In the genomic region with DNA sequence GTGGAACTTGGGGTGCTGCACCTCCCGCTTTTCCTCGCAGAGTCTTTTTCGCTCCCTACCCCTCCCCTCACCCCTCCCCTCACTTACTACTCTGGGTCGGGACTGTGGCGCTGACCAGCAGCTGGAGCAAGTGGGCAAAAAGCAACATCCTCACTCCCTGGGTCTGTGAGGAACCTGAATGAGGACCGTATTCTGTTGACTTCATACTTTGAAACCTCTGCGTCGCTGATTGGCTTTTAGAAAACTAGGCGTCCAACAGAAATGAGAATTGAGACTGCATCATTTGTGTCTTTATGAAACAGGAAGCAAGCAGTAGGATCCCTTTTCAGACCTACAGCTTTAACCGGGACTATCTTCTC, we compare ENCODE assay signal across 10 mouse cellular contexts. TPM values are rescaled to one million over a fixed set of nuclear protein-coding genes. Genes with fewer than 3 reads are reported as not detected.
DNase-seq lines count a peak whose midpoint lies in the region; ATAC-seq and TF ChIP-seq lines count a peak whose summit lies in the region.
"Not testable (repeated sequence)": the region's sequence is repeated elsewhere in the genome, so short reads cannot be mapped to it uniquely, and the experiment has no call there.
"Had no signal": no experiment of that assay in that cellular context is flagged by ENCODE, and none has a peak within 500 bp of the region (broad histone marks: within the 10 kb centered on the region; RNA-seq: fewer than 3 reads in every experiment).

No protein-coding gene starts in this region.

- peak overlapping the region; percentile 47 for H3K4me3 ChIP-seq in hindbrain, embryonic 16.5 days (ENCODE audit: low read length)
- peak overlapping the region; percentile 27; the same call in 1 of the 2 replicates for H3K4me3 ChIP-seq in lung, postnatal 0 days (ENCODE audit: low read depth, low read length)
- H3K4me3 ChIP-seq in neural tube, embryonic 11.5 days (ENCODE audit: low read depth, low read length), result peak overlapping the region; percentile 30
- H3K4me3 ChIP-seq in thymus, adult 2 months (ENCODE audit: control insufficient read depth, insufficient read depth, low read length), result peak overlapping the region; percentile 76

- in situ Hi-C loops in Patski (cut with MboI; ENCODE audit: low pct_unique_long_range_greater_than_20kb), result loop anchor here (10.0 kb wide), 2 partner anchors 77 to 177 kb away; partner anchors contain the start of gene H2-T23

- not testable (repeated sequence) for TF ChIP-seq EP300 in lung, postnatal 0 days (IDR thresholded peaks at IDR 0.05)

- ATAC-seq in Patski, result peak; percentile 15
- peak; percentile 84 for ATAC-seq in granulocyte monocyte progenitor cell, adult 5-6 weeks (replicated peaks; ENCODE audit: poor library complexity, severe bottlenecking)
- peak; percentile 41; the same call in 1 of the 2 replicates for ATAC-seq in hindbrain, embryonic 16.5 days
- peak; percentile 46; the same call in 1 of the 2 replicates for ATAC-seq in lung, postnatal 0 days
- not testable (repeated sequence) for ATAC-seq in neural tube, embryonic 11.5 days (ENCODE audit: insufficient read depth, low FRiP score, low TSS enrichment)

- H3K4me1 ChIP-seq in hindbrain, embryonic 16.5 days (ENCODE audit: control insufficient read depth, insufficient read depth, low read depth, low read length); lung, postnatal 0 days (ENCODE audit: insufficient read depth, low read depth, low read length); neural tube, embryonic 11.5 days (ENCODE audit: control insufficient read depth, insufficient read depth, low read length): not testable (repeated sequence)
- peaks cover 15% of the 10 kb centered on the region for H3K4me1 ChIP-seq in thymus, adult 2 months (replicated peaks; ENCODE audit: control insufficient read depth, insufficient read depth, low read length)

- H3K36me3 ChIP-seq in hindbrain, embryonic 16.5 days (ENCODE audit: control insufficient read depth, insufficient read depth, low read length); lung, postnatal 0 days (ENCODE audit: insufficient read depth, low read length); neural tube, embryonic 11.5 days (ENCODE audit: control insufficient read depth, insufficient read depth, low read length); thymus, adult 2 months (ENCODE audit: control insufficient read depth, insufficient read depth, low read length): not testable (repeated sequence)

- peak; percentile 47; the same call in 1 of the 2 replicates for TF ChIP-seq POLR2A in thymus, adult 2 months (IDR thresholded peaks at IDR 0.05; ENCODE audit: control insufficient read depth, extremely low read depth, insufficient read depth, low read length, poor library complexity)

- TF ChIP-seq CTCF in Patski (IDR thresholded peaks at IDR 0.05); lung, postnatal 0 days (IDR thresholded peaks at IDR 0.05); thymus, adult 2 months (IDR thresholded peaks at IDR 0.05; ENCODE audit: borderline replicate concordance, control insufficient read depth, extremely low read depth, insufficient read depth, low read length, poor library complexity): not testable (repeated sequence)

- DNase-seq in Patski (ENCODE audit: low read depth, low spot score), result not testable (repeated sequence)
- peak; percentile 44 for DNase-seq in embryo, embryonic 10.5 days (ENCODE audit: low spot score)
- peak; percentile 22 for DNase-seq in left cerebral cortex, adult 11 months (ENCODE audit: low spot score)
- peak; percentile 59 for DNase-seq in lung, postnatal 0 days (ENCODE audit: low spot score)
- peak; percentile 16 for DNase-seq in neural tube, embryonic 11.5 days (ENCODE audit: low spot score)
- DNase-seq in thymus, adult 2 months, result peak; percentile 65

- H3K4me2 ChIP-seq in hindbrain, embryonic 16.5 days (ENCODE audit: low read length), result peak overlapping the region; percentile 92
- peak overlapping the region; percentile 64 for H3K4me2 ChIP-seq in lung, postnatal 0 days (replicated peaks; ENCODE audit: low read depth, low read length)
- H3K4me2 ChIP-seq in neural tube, embryonic 11.5 days (ENCODE audit: low read depth), result peak overlapping the region; percentile 40

- 3% methylated on average over 10 of the region's 10 CpGs for WGBS in hindbrain, embryonic 16.5 days
- 2% methylated on average over 9 of the region's 10 CpGs for WGBS in lung, postnatal 0 days
- 2% methylated on average over 10 of the region's 10 CpGs for WGBS in neural tube, embryonic 11.5 days
- WGBS in thymus, adult 2 months, result under 1% methylated on average over 10 of the region's 10 CpGs

- not testable (repeated sequence) for H3K27me3 ChIP-seq in Patski; hindbrain, embryonic 16.5 days (replicated peaks; ENCODE audit: control insufficient read depth, insufficient read depth, low read length); lung, postnatal 0 days (replicated peaks; ENCODE audit: insufficient read depth, low read length); neural tube, embryonic 11.5 days (ENCODE audit: control insufficient read depth, insufficient read depth, low read length); thymus, adult 2 months (ENCODE audit: control insufficient read depth, insufficient read depth, low read length)

- POLR2A ChIA-PET in Patski (lab: Charles Lee), result not testable (repeated sequence)

- H3K9me3 ChIP-seq in hindbrain, embryonic 16.5 days (ENCODE audit: control insufficient read depth, low read length); lung, postnatal 0 days (ENCODE audit: low read length); neural tube, embryonic 11.5 days (ENCODE audit: control insufficient read depth, low read length): not testable (repeated sequence)

- not testable (repeated sequence) for H3K27ac ChIP-seq in hindbrain, embryonic 16.5 days (ENCODE audit: low read depth, low read length); lung, postnatal 0 days (ENCODE audit: low read length); neural tube, embryonic 11.5 days (ENCODE audit: low read depth, low read length); thymus, adult 2 months (ENCODE audit: control insufficient read depth, insufficient read depth, low read length)

- CTCF ChIA-PET in Patski (lab: Charles Lee), result not testable (repeated sequence)

- peak overlapping the region; percentile 30 for H3K9ac ChIP-seq in hindbrain, embryonic 16.5 days (ENCODE audit: low read depth, low read length)
- not testable (repeated sequence) for H3K9ac ChIP-seq in lung, postnatal 0 days (replicated peaks; ENCODE audit: low read depth)
- H3K9ac ChIP-seq in neural tube, embryonic 11.5 days (ENCODE audit: low read length), result peak overlapping the region; percentile 35; the same call in 1 of the 2 replicates

RNA-seq across cellular contexts. Expression of gene Gm19684, which starts 10.0 kb away (rescaled TPM):
- 0.06 TPM for polyA plus RNA-seq in Patski (2021)
- 0.58 TPM in 1 of 2 replicates, not detected in the other for total RNA-seq in granulocyte monocyte progenitor cell, adult 5-6 weeks (2014; fragmentation: Nextera tagmentation)
- not detected in 2 replicates for total RNA-seq in granulocyte monocyte progenitor cell, adult 5-6 weeks (2017)
- not detected in 2 replicates for polyA plus RNA-seq in hindbrain, embryonic 16.5 days (2015; fragmentation: Nextera tagmentation; extraction: Ambion mirVana)
- polyA plus RNA-seq in lung, postnatal 0 days (2015; fragmentation: Nextera tagmentation; extraction: Ambion mirVana), result not detected in 2 replicates
- polyA plus RNA-seq in neural tube, embryonic 11.5 days (2014; fragmentation: Nextera tagmentation; extraction: Ambion mirVana), result not detected in 2 replicates
- polyA plus RNA-seq in thymus, adult 2 months (2012; rRNA removed), result 1.4 and 1.7 TPM in 2 replicates

RNA-seq across cellular contexts. Expression of gene Gm7030, which starts 17.7 kb away (rescaled TPM):
- polyA plus RNA-seq in Patski (2021), result not detected
- not detected in 2 replicates for total RNA-seq in granulocyte monocyte progenitor cell, adult 5-6 weeks (2014; fragmentation: Nextera tagmentation)
- total RNA-seq in granulocyte monocyte progenitor cell, adult 5-6 weeks (2017), result not detected in 2 replicates
- polyA plus RNA-seq in hindbrain, embryonic 16.5 days (2015; fragmentation: Nextera tagmentation; extraction: Ambion mirVana), result not detected in 2 replicates
- polyA plus RNA-seq in lung, postnatal 0 days (2015; fragmentation: Nextera tagmentation; extraction: Ambion mirVana), result not detected in 2 replicates
- polyA plus RNA-seq in neural tube, embryonic 11.5 days (2014; fragmentation: Nextera tagmentation; extraction: Ambion mirVana), result not detected in 2 replicates
- 1.7 and 2.4 TPM in 2 replicates for polyA plus RNA-seq in thymus, adult 2 months (2012; rRNA removed)
- total RNA-seq: adrenal gland, postnatal 25 days; layer of hippocampus, postnatal 36 days had no signal

RNA-seq across cellular contexts. Expression of gene Gm11127, which starts 53.3 kb away (rescaled TPM):
- 9.1 TPM for polyA plus RNA-seq in Patski (2021)
- not detected in 2 replicates for total RNA-seq in granulocyte monocyte progenitor cell, adult 5-6 weeks (2014; fragmentation: Nextera tagmentation)
- not detected in 2 replicates for total RNA-seq in granulocyte monocyte progenitor cell, adult 5-6 weeks (2017)
- not detected in 2 replicates for polyA plus RNA-seq in hindbrain, embryonic 16.5 days (2015; fragmentation: Nextera tagmentation; extraction: Ambion mirVana)
- not detected in 2 replicates for polyA plus RNA-seq in lung, postnatal 0 days (2015; fragmentation: Nextera tagmentation; extraction: Ambion mirVana)
- not detected in 2 replicates for polyA plus RNA-seq in neural tube, embryonic 11.5 days (2014; fragmentation: Nextera tagmentation; extraction: Ambion mirVana)
- polyA plus RNA-seq in thymus, adult 2 months (2012; rRNA removed), result 0.39 and 0.61 TPM in 2 replicates

RNA-seq across cellular contexts. Expression of gene Gm8909, which starts 56.8 kb away (rescaled TPM):
- polyA plus RNA-seq in Patski (2021), result not detected
- not detected in 2 replicates for total RNA-seq in granulocyte monocyte progenitor cell, adult 5-6 weeks (2014; fragmentation: Nextera tagmentation)
- total RNA-seq in granulocyte monocyte progenitor cell, adult 5-6 weeks (2017), result not detected in 2 replicates
- not detected in 2 replicates for polyA plus RNA-seq in hindbrain, embryonic 16.5 days (2015; fragmentation: Nextera tagmentation; extraction: Ambion mirVana)
- 6.7 and 9.6 TPM in 2 replicates for polyA plus RNA-seq in lung, postnatal 0 days (2015; fragmentation: Nextera tagmentation; extraction: Ambion mirVana)
- polyA plus RNA-seq in neural tube, embryonic 11.5 days (2014; fragmentation: Nextera tagmentation; extraction: Ambion mirVana), result not detected in 2 replicates
- 20.1 and 20.8 TPM in 2 replicates for polyA plus RNA-seq in thymus, adult 2 months (2012; rRNA removed)
- total RNA-seq: adrenal gland, postnatal 25 days; layer of hippocampus, postnatal 36 days had no signal

Comparison
In these comparisons a context has a peak if more than half of its experiments do, and no peak if none do; other contexts are left out.
1. H3K4me2 ChIP-seq: peak in every context shown above with its lines; median percentile 92 in hindbrain, embryonic 16.5 days; 64 in lung, postnatal 0 days; 40 in neural tube, embryonic 11.5 days.